Mouse (Mus musculus) myocyte (in vitro differentiated cells): ENCODE data around the gene Tubgcp6.
A peak's percentile ranks its signal among the peaks of the same experiment; 100 is the strongest.

Experiments used
- CEBPB ChIP-seq: IDR thresholded peaks from 2 replicates; pipeline ENCODE4 v1.6.1; 2011; ENCODE audit warnings: mild to moderate bottlenecking, moderate library complexity; ENCODE audit not compliant: poor library complexity, insufficient read depth, severe bottlenecking
- E2F4 ChIP-seq: IDR thresholded peaks from one replicate; pipeline ENCODE4 v1.6.1; 2011; ENCODE audit warnings: mild to moderate bottlenecking, control low read depth, moderate library complexity; ENCODE audit not compliant: insufficient read depth
- MAX ChIP-seq: IDR thresholded peaks from one replicate; pipeline ENCODE4 v1.6.1; 2011; ENCODE audit warnings: low read depth, mild to moderate bottlenecking, control low read depth
- MYOD1 ChIP-seq, 3 experiments: IDR thresholded peaks; one replicate each; pipeline ENCODE4 v1.6.1; 2011; ENCODE audit warnings: control low read depth in 2 of 3, low read depth in 2 of 3, mild to moderate bottlenecking in 2 of 3, moderate library complexity in 1 of 3; ENCODE audit not compliant: insufficient read length in 2 of 3, control insufficient read depth in 1 of 3
- MYOG ChIP-seq, 3 experiments: IDR thresholded peaks; one replicate each; pipeline ENCODE4 v1.6.1; 2011; ENCODE audit warnings: control low read depth in 2 of 3, low read depth in 2 of 3, mild to moderate bottlenecking in 2 of 3; ENCODE audit not compliant: insufficient read length in 2 of 3, control insufficient read depth in 1 of 3, insufficient read depth in 1 of 3
- POLR2A ChIP-seq: IDR thresholded peaks from one replicate; pipeline ENCODE4 v1.6.1; 2011; ENCODE audit warnings: low read depth, mild to moderate bottlenecking, control low read depth, moderate library complexity; ENCODE audit not compliant: insufficient read length
- POLR2AphosphoS2 ChIP-seq: IDR thresholded peaks from one replicate; pipeline ENCODE4 v1.6.1; 2011; ENCODE audit warnings: low read depth, control low read depth; ENCODE audit not compliant: insufficient read length
- REST ChIP-seq: IDR thresholded peaks from one replicate; pipeline ENCODE4 v1.6.1; 2011; ENCODE audit warnings: mild to moderate bottlenecking, control low read depth, moderate library complexity; ENCODE audit not compliant: insufficient read depth, insufficient read length
- SRF ChIP-seq: IDR thresholded peaks from one replicate; pipeline ENCODE4 v1.6.1; 2011; ENCODE audit warnings: low read depth; ENCODE audit not compliant: control insufficient read depth, insufficient read length
- TCF12 ChIP-seq: IDR thresholded peaks from one replicate; pipeline ENCODE4 v1.6.1; 2011; ENCODE audit warnings: mild to moderate bottlenecking, control low read depth; ENCODE audit not compliant: poor library complexity, insufficient read depth, severe bottlenecking
- USF1 ChIP-seq: IDR thresholded peaks from one replicate; pipeline ENCODE4 v1.6.1; 2011; ENCODE audit warnings: low read depth, mild to moderate bottlenecking, control low read depth, moderate library complexity

DNA sequence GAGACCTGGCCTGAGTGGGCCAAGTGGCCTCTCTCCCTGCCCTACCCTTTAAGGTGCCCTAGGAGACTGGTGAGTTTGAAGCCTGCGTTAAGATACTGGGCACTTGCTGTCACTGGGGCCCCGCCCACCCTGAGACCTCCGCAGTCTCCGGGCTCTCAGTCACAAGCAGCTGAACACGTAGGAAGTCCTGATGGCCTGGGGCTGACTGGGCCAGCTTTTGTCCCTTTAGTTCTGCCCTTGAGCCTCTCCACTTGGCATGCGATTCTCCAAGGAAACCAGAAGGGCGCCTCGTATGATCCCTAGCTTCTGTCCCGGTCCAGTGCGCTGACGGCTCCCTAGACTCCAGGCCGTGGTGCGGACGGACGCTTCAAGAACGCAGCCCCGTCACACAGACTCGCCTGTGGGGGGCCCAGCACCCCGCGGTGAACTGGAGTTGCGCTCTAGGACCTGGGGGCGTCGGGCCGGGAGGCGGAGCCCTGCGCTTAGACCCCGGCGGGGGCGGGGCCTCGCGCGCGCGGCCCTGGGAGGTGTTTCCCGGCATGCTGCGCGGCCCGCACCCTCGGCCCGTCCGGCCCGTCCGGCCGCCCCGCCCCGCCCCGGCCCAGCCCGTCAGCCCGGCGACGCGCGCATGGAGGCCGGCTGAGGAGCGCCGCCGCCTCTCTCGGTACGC lies 47.3 kb downstream of the Tubgcp6 start:
- TF ChIP-seq POLR2A = peak; percentile 72
- TF ChIP-seq POLR2AphosphoS2 = peak; percentile 55
- no peak for TF ChIP-seq MYOG (IDR thresholded peaks at IDR 0.05; ENCODE audit: control insufficient read depth in 1 of 3, insufficient read depth in 1 of 3, insufficient read length in 2 of 3, low read depth in 2 of 3)
- no peak for TF ChIP-seq E2F4
- TF ChIP-seq REST = no peak
- TF ChIP-seq USF1 = no peak
- no peak for TF ChIP-seq MAX
- peak in 1 of 3 experiments; percentile 40 for TF ChIP-seq MYOD1 (IDR thresholded peaks at IDR 0.05; ENCODE audit: control insufficient read depth in 1 of 3, insufficient read length in 2 of 3, low read depth in 2 of 3)
- no peak for TF ChIP-seq SRF
- no peak for TF ChIP-seq TCF12
- TF ChIP-seq CEBPB = no peak
